Mouse (Mus musculus): ENCODE measurements around the gene Pde6d.

DNA sequence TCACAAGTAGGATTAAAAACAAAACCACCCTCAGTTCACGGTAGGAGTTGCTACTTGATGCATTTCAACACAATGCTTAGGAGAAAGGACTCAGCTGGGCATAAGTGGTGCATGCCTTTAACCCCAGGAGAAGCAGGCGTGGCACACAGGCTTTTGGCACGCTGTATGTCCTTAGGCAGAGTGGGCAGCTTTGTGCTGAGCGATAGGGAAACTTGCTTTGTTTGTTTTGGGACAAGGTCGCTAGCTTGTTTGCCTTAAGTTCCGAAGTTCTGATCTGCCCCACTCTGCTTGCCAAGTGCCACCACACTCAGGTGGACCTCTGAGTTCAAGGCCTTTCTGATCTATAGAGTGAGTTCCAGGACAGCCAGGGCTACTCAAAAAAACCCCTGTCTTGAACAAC lies 12.9 kb upstream of the Pde6d start:
- TF ChIP-seq CTCF (IDR thresholded peaks at IDR 0.05; ENCODE audit: low read depth) (no peak), EP300 (IDR thresholded peaks at IDR 0.05; ENCODE audit: low read depth) (no peak)
